Mouse (Mus musculus) heart, postnatal 0 days (tissue): ENCODE measurements around the gene 2410004B18Rik. TPM values are rescaled to one million over a fixed set of nuclear protein-coding genes. Genes with fewer than 3 reads are reported as not detected.

Source experiments
- ATAC-seq: fragments of 200-750 bp; cut with Nextera tagmentation; 2 replicates; pipeline ENCODE4 v1.8.0; 2017; ENCODE audit warnings: low read depth, moderate number of reproducible peaks, moderate library complexity; ENCODE audit not compliant: insufficient read depth
- DNase-seq: peaks from one replicate; pipeline ENCODE4 v3.0.0-alpha.2; 2016; ENCODE audit warnings: low spot score
- H3K27ac ChIP-seq: fragments of 300-500 bp; sonication (generic); 2 replicates; pipeline ENCODE4 v1.5.1; 2014; ENCODE audit warnings: low read depth, mild to moderate bottlenecking
- H3K27me3 ChIP-seq: fragments of 300-500 bp; sonication (generic); 2 replicates; pipeline ENCODE4 v1.6.1; 2014; ENCODE audit warnings: low read length, mixed read lengths; ENCODE audit not compliant: control insufficient read depth, insufficient read depth
- H3K36me3 ChIP-seq: fragments of 300-500 bp; sonication (generic); replicated peaks from 2 replicates; pipeline ENCODE4 v1.6.1; 2014; ENCODE audit warnings: low read length, mixed read lengths; ENCODE audit not compliant: control insufficient read depth, insufficient read depth
- H3K4me1 ChIP-seq: fragments of 300-500 bp; sonication (generic); 2 replicates; pipeline ENCODE4 v1.6.1; 2014; ENCODE audit warnings: antibody characterized with exemption; ENCODE audit not compliant: control insufficient read depth, insufficient read depth
- H3K4me2 ChIP-seq: fragments of 300-500 bp; sonication (generic); 2 replicates; pipeline ENCODE4 v1.6.1; 2014; ENCODE audit warnings: low read depth, mild to moderate bottlenecking, low read length, moderate library complexity
- H3K4me3 ChIP-seq: fragments of 300-500 bp; sonication (generic); 2 replicates; pipeline ENCODE4 v1.5.1; 2014; ENCODE audit warnings: low read depth, low read length
- H3K9ac ChIP-seq: fragments of 300-500 bp; sonication (generic); replicated peaks from 2 replicates; pipeline ENCODE4 v1.6.1; 2014; ENCODE audit warnings: low read depth, low read length, mixed read lengths
- H3K9me3 ChIP-seq: fragments of 300-500 bp; sonication (generic); replicated peaks from 2 replicates; pipeline ENCODE4 v1.6.1; 2016; ENCODE audit warnings: low read length; ENCODE audit not compliant: control insufficient read depth
- CTCF ChIP-seq: IDR thresholded peaks from 2 replicates; pipeline ENCODE4 v1.5.1; 2016; ENCODE audit warnings: antibody characterized with exemption, control low read depth, low read depth
- EP300 ChIP-seq: IDR thresholded peaks from 2 replicates; pipeline ENCODE4 v1.6.1; 2016; ENCODE audit warnings: antibody characterized with exemption, low read depth
- WGBS: fragments of 180-500 bp; shearing (Covaris S2); extraction: QIAGEN DNeasy Blood & Tissue Kit; methylation state at CpG from one replicate; pipeline ENCODE4 v1.1.7; 2014; 5-methylcytosine and 5-hydroxymethylcytosine counted together
- polyA plus RNA-seq: library from polyadenylated mRNA; unstranded; fragments of >200 nt; fragmentation: Nextera tagmentation; extraction: Ambion mirVana; gene quantifications from 2 replicates; pipeline ENCODE4 v1.2.1, GENCODE M21; 2015
- total RNA-seq: library from RNA; depleted of rRNA; stranded (reverse); fragments of >200 nt; gene quantifications from 2 replicates; pipeline ENCODE4 v1.2.3, GENCODE M21; 2014; ENCODE audit warnings: low replicate concordance

The 2410004B18Rik gene
- total and polyA plus RNA-seq, 2 experiments from 2014 or later, result 12.3 to 35.9 TPM

- Histone ChIP-seq H3K36me3 (no peaks in the 10 kb centered on the region), H3K9me3 (no peaks in the 10 kb centered on the region), H3K27me3 (no peaks in the 10 kb centered on the region), H3K4me1 (peaks cover 15% of the 10 kb centered on the region), H3K9ac (no peak overlapping the region), H3K4me3 (no peak overlapping the region), H3K27ac (no peak overlapping the region), H3K4me2 (peak overlapping the region; percentile 49)
- TF ChIP-seq EP300, result no peak
- no peak for TF ChIP-seq CTCF
- ATAC-seq (no peak), DNase-seq (no peak)
- WGBS, result 36% methylated on average over 5 of the region's 5 CpGs
Observed at GRCm38 (mm10) chr3:145950815-145951130, 13.0 kb downstream of the 2410004B18Rik start.

GRCm38 (mm10) chr3:145951287-145952165, 13.7 kb downstream of the 2410004B18Rik start:
- DNase-seq (no peak), ATAC-seq (peak; percentile 36)
- 0 out of 2 replicates have a peak overlapping the region, but pooled peaks have one; percentile 6 for H3K4me2 ChIP-seq
- H3K27me3 ChIP-seq, result no peaks in the 10 kb centered on the region
- TF ChIP-seq CTCF (no peak), EP300 (no peak)
- WGBS, result 50% methylated on average over 17 of the region's 17 CpGs
- peak overlapping the region; percentile 36; the same call in 1 of the 2 replicates for H3K27ac ChIP-seq
- H3K36me3 ChIP-seq, result no peaks in the 10 kb centered on the region
- no peak overlapping the region for H3K9ac ChIP-seq
- peaks cover 8% of the 10 kb centered on the region for H3K4me1 ChIP-seq
- H3K9me3 ChIP-seq, result no peaks in the 10 kb centered on the region
- no peak overlapping the region for H3K4me3 ChIP-seq

GRCm38 (mm10) chr3:145952945-145953344, 15.1 kb downstream of the 2410004B18Rik start:
- peak overlapping the region; percentile 26; the same call in 1 of the 2 replicates for H3K27ac ChIP-seq
- H3K4me1 ChIP-seq, result peaks cover 7% of the 10 kb centered on the region
- no peak overlapping the region for H3K4me2 ChIP-seq
- H3K36me3 ChIP-seq, result no peaks in the 10 kb centered on the region
- 19% methylated on average over 7 of the region's 7 CpGs for WGBS
- H3K9me3 ChIP-seq, result no peaks in the 10 kb centered on the region
- no peaks in the 10 kb centered on the region for H3K27me3 ChIP-seq
- no peak for ATAC-seq
- TF ChIP-seq CTCF (no peak), EP300 (no peak)
- DNase-seq, result no peak
- H3K4me3 ChIP-seq, result no peak overlapping the region
- H3K9ac ChIP-seq, result no peak overlapping the region

GRCm38 (mm10) chr3:145953411-145953810, 15.6 kb downstream of the 2410004B18Rik start:
- TF ChIP-seq EP300 (no peak), CTCF (no peak)
- H3K36me3 ChIP-seq, result no peaks in the 10 kb centered on the region
- DNase-seq, result no peak
- no peak overlapping the region for H3K4me2 ChIP-seq
- no peak for ATAC-seq
- no peaks in the 10 kb centered on the region for H3K9me3 ChIP-seq
- no peak overlapping the region for H3K9ac ChIP-seq
- no peak overlapping the region for H3K4me3 ChIP-seq
- H3K27ac ChIP-seq, result no peak overlapping the region
- 76% methylated on average over 2 of the region's 2 CpGs for WGBS
- H3K4me1 ChIP-seq, result peaks cover 7% of the 10 kb centered on the region
- H3K27me3 ChIP-seq, result no peaks in the 10 kb centered on the region

GRCm38 (mm10) chr3:145959824-145960223, 22.0 kb downstream of the 2410004B18Rik start:
- H3K9ac ChIP-seq, result no peak overlapping the region
- WGBS, result 18% methylated on average over 1 of the region's 1 CpGs
- H3K9me3 ChIP-seq, result no peaks in the 10 kb centered on the region
- no peaks in the 10 kb centered on the region for H3K36me3 ChIP-seq
- no peak overlapping the region for H3K4me3 ChIP-seq
- ATAC-seq, result no peak
- H3K4me1 ChIP-seq, result peaks cover 22% of the 10 kb centered on the region
- H3K27me3 ChIP-seq, result no peaks in the 10 kb centered on the region
- H3K27ac ChIP-seq, result peak overlapping the region; percentile 73
- TF ChIP-seq CTCF, result no peak
- TF ChIP-seq EP300, result no peak
- no peak for DNase-seq
- H3K4me2 ChIP-seq, result no peak overlapping the region
